Mouse (Mus musculus) stomach, postnatal 0 days (tissue): ENCODE measurements around the gene Olfr535.

Experiments used
- CTCF ChIP-seq: IDR thresholded peaks from 2 replicates; pipeline ENCODE4 v1.5.1; 2016; ENCODE audit warnings: antibody characterized with exemption, low read depth, mild to moderate bottlenecking, moderate library complexity
- EP300 ChIP-seq: optimal IDR thresholded peaks from 2 replicates; pipeline ENCODE3; 2016; ENCODE audit warnings: antibody characterized with exemption

GRCm38 (mm10) chr7:140443141-140443540 is 40.9 kb upstream of the Olfr535 start:
- TF ChIP-seq CTCF, result no peak
- no peak for TF ChIP-seq EP300
